Mouse (Mus musculus) limb, embryonic 11.5 days (tissue): ENCODE data around the gene Ccl9. TPM values are rescaled to one million over a fixed set of nuclear protein-coding genes. Genes with fewer than 3 reads are reported as not detected.

Experiments used
- ATAC-seq: fragments of 200-750 bp; cut with Nextera tagmentation; 2 replicates; pipeline ENCODE4 v1.8.0; 2017; ENCODE audit warnings: low read depth; ENCODE audit not compliant: insufficient number of reproducible peaks, low FRiP score, low TSS enrichment
- DNase-seq: peaks from one replicate; pipeline ENCODE4 v3.0.0-alpha.2; 2015; ENCODE audit warnings: low spot score
- H3K27ac ChIP-seq: fragments of 300-500 bp; sonication (generic); replicated peaks from 2 replicates; pipeline ENCODE4 v1.5.1; 2014; ENCODE audit warnings: low read depth, mild to moderate bottlenecking, low read length
- H3K27me3 ChIP-seq: fragments of 300-500 bp; sonication (generic); 2 replicates; pipeline ENCODE4 v1.6.1; 2014; ENCODE audit warnings: mild to moderate bottlenecking, low read length, mixed read lengths; ENCODE audit not compliant: control insufficient read depth, insufficient read depth
- H3K36me3 ChIP-seq: fragments of 300-500 bp; sonication (generic); 2 replicates; pipeline ENCODE4 v1.6.1; 2014; ENCODE audit warnings: mild to moderate bottlenecking, low read length, moderate library complexity, mixed read lengths; ENCODE audit not compliant: control insufficient read depth, insufficient read depth
- H3K4me1 ChIP-seq: fragments of 300-500 bp; sonication (generic); 2 replicates; pipeline ENCODE4 v1.6.1; 2014; ENCODE audit warnings: low read length, mixed read lengths; ENCODE audit not compliant: control insufficient read depth, insufficient read depth
- H3K4me2 ChIP-seq: fragments of 300-500 bp; sonication (generic); 2 replicates; pipeline ENCODE4 v1.6.1; 2014; ENCODE audit warnings: low read depth, mild to moderate bottlenecking, moderate library complexity; ENCODE audit not compliant: severe bottlenecking
- H3K4me3 ChIP-seq: fragments of 300-500 bp; sonication (generic); 2 replicates; pipeline ENCODE4 v1.5.1; 2014; ENCODE audit warnings: low read depth, low read length
- H3K9ac ChIP-seq: fragments of 300-500 bp; sonication (generic); 2 replicates; pipeline ENCODE4 v1.6.1; 2014; ENCODE audit warnings: mild to moderate bottlenecking, low read length
- H3K9me3 ChIP-seq: fragments of 300-500 bp; sonication (generic); 2 replicates; pipeline ENCODE4 v1.6.1; 2016; ENCODE audit warnings: low read length; ENCODE audit not compliant: control insufficient read depth
- WGBS: fragments of 180-500 bp; shearing (Covaris S2); extraction: QIAGEN DNeasy Blood & Tissue Kit; methylation state at CpG from one replicate; pipeline ENCODE4 v1.1.7; 2014; 5-methylcytosine and 5-hydroxymethylcytosine counted together
- polyA plus RNA-seq: library from polyadenylated mRNA; unstranded; fragments of >200 nt; fragmentation: Nextera tagmentation; extraction: Ambion mirVana; gene quantifications from 2 replicates; pipeline ENCODE4 v1.2.1, GENCODE M21; 2014

The Ccl9 gene
- polyA plus RNA-seq, 1 experiment from 2014 or later = 0.56 TPM

GRCm38 (mm10) chr11:83584232-83584631 lies 5.8 kb upstream of the Ccl9 start:
- no peak for ATAC-seq
- Histone ChIP-seq H3K4me3 (no peak overlapping the region), H3K9me3 (no peaks in the 10 kb centered on the region), H3K27ac (no peak overlapping the region), H3K27me3 (no peaks in the 10 kb centered on the region), H3K36me3 (no peaks in the 10 kb centered on the region), H3K4me2 (no peak overlapping the region), H3K4me1 (no peaks in the 10 kb centered on the region), H3K9ac (no peak overlapping the region)
- 74% methylated on average over 2 of the region's 2 CpGs for WGBS
- no peak for DNase-seq

GRCm38 (mm10) chr11:83583450-83583754 lies 5.0 kb upstream of the Ccl9 start:
- H3K4me3 ChIP-seq = no peak overlapping the region
- no peak for ATAC-seq
- no peaks in the 10 kb centered on the region for H3K9me3 ChIP-seq
- no peak for DNase-seq
- no peaks in the 10 kb centered on the region for H3K4me1 ChIP-seq
- no peak overlapping the region for H3K27ac ChIP-seq
- H3K27me3 ChIP-seq = no peaks in the 10 kb centered on the region
- H3K36me3 ChIP-seq = no peaks in the 10 kb centered on the region
- no peak overlapping the region for H3K4me2 ChIP-seq
- no peak overlapping the region for H3K9ac ChIP-seq

- no peak overlapping the region for H3K9ac ChIP-seq
- H3K4me2 ChIP-seq = no peak overlapping the region
- no peaks in the 10 kb centered on the region for H3K4me1 ChIP-seq
- no peaks in the 10 kb centered on the region for H3K36me3 ChIP-seq
- ATAC-seq = no peak
- 80% methylated on average over 4 of the region's 4 CpGs for WGBS
- H3K4me3 ChIP-seq = no peak overlapping the region
- no peaks in the 10 kb centered on the region for H3K9me3 ChIP-seq
- DNase-seq = no peak
- H3K27me3 ChIP-seq = no peaks in the 10 kb centered on the region
- no peak overlapping the region for H3K27ac ChIP-seq
Measured at GRCm38 (mm10) chr11:83582626-83583449, 4.4 kb upstream of the Ccl9 start.

GRCm38 (mm10) chr11:83581626-83582610 lies 3.5 kb upstream of the Ccl9 start:
- WGBS = 76% methylated on average over 4 of the region's 4 CpGs
- no peak for ATAC-seq
- no peak overlapping the region for H3K9ac ChIP-seq

GRCm38 (mm10) chr11:83580699-83581232 lies 2.3 kb upstream of the Ccl9 start:
- no peaks in the 10 kb centered on the region for H3K9me3 ChIP-seq
- no peak overlapping the region for H3K4me2 ChIP-seq
- no peaks in the 10 kb centered on the region for H3K36me3 ChIP-seq
- no peak overlapping the region for H3K27ac ChIP-seq
- no peak overlapping the region for H3K4me3 ChIP-seq
- DNase-seq = no peak
- H3K27me3 ChIP-seq = no peaks in the 10 kb centered on the region
- no peak overlapping the region for H3K9ac ChIP-seq
- H3K4me1 ChIP-seq = no peaks in the 10 kb centered on the region
- ATAC-seq = no peak
- WGBS = 65% methylated on average over 1 of the region's 1 CpGs

More at GRCm38 (mm10) chr11:83581626-83582610, 3.5 kb upstream of the Ccl9 start:
- H3K27ac ChIP-seq = no peak overlapping the region
- H3K4me1 ChIP-seq = no peaks in the 10 kb centered on the region
- no peak overlapping the region for H3K4me3 ChIP-seq
- H3K4me2 ChIP-seq = no peak overlapping the region
- H3K9me3 ChIP-seq = no peaks in the 10 kb centered on the region
- DNase-seq = no peak
- no peaks in the 10 kb centered on the region for H3K36me3 ChIP-seq
- H3K27me3 ChIP-seq = no peaks in the 10 kb centered on the region

- DNase-seq (no peak), ATAC-seq (no peak)
- H3K27me3 ChIP-seq = no peaks in the 10 kb centered on the region
- H3K9me3 ChIP-seq = no peaks in the 10 kb centered on the region
- H3K27ac ChIP-seq = no peak overlapping the region
- H3K4me1 ChIP-seq = no peaks in the 10 kb centered on the region
- no peak overlapping the region for H3K4me3 ChIP-seq
- no peaks in the 10 kb centered on the region for H3K36me3 ChIP-seq
- H3K4me2 ChIP-seq = no peak overlapping the region
- no peak overlapping the region for H3K9ac ChIP-seq
- 86% methylated on average over 3 of the region's 3 CpGs for WGBS
Measured at GRCm38 (mm10) chr11:83578999-83579398, 563 bp upstream of the Ccl9 start.

GRCm38 (mm10) chr11:83576927-83577555 lies 1.4 kb downstream of the Ccl9 start:
- Histone ChIP-seq H3K4me3 (no peak overlapping the region), H3K4me1 (no peaks in the 10 kb centered on the region), H3K27ac (no peak overlapping the region), H3K36me3 (no peaks in the 10 kb centered on the region), H3K9me3 (no peaks in the 10 kb centered on the region), H3K9ac (no peak overlapping the region), H3K4me2 (no peak overlapping the region), H3K27me3 (no peaks in the 10 kb centered on the region)
- ATAC-seq (no peak), DNase-seq (no peak)
- 91% methylated on average over 4 of the region's 4 CpGs for WGBS

GRCm38 (mm10) chr11:83572834-83573233 lies 5.6 kb downstream of the Ccl9 start:
- Histone ChIP-seq H3K9ac (no peak overlapping the region), H3K36me3 (no peaks in the 10 kb centered on the region), H3K9me3 (no peaks in the 10 kb centered on the region), H3K4me3 (no peak overlapping the region), H3K27ac (no peak overlapping the region), H3K27me3 (no peaks in the 10 kb centered on the region), H3K4me1 (no peaks in the 10 kb centered on the region), H3K4me2 (no peak overlapping the region)
- ATAC-seq = no peak
- peak; percentile 26 for DNase-seq
- WGBS = 56% methylated on average over 9 of the region's 9 CpGs
